Mouse (Mus musculus): Measurements from ENCODE around the gene Slc30a4. TPM values are rescaled to one million over a fixed set of nuclear protein-coding genes. Genes with fewer than 3 reads are reported as not detected.
A peak's percentile ranks its signal among the peaks of the same experiment; 100 is the strongest.

Slc30a4 gene
- polyA plus RNA-seq (2016; fragmentation: Nextera tagmentation; extraction: Ambion mirVana), result 3.7 and 7.8 TPM in 2 replicates

DNA sequence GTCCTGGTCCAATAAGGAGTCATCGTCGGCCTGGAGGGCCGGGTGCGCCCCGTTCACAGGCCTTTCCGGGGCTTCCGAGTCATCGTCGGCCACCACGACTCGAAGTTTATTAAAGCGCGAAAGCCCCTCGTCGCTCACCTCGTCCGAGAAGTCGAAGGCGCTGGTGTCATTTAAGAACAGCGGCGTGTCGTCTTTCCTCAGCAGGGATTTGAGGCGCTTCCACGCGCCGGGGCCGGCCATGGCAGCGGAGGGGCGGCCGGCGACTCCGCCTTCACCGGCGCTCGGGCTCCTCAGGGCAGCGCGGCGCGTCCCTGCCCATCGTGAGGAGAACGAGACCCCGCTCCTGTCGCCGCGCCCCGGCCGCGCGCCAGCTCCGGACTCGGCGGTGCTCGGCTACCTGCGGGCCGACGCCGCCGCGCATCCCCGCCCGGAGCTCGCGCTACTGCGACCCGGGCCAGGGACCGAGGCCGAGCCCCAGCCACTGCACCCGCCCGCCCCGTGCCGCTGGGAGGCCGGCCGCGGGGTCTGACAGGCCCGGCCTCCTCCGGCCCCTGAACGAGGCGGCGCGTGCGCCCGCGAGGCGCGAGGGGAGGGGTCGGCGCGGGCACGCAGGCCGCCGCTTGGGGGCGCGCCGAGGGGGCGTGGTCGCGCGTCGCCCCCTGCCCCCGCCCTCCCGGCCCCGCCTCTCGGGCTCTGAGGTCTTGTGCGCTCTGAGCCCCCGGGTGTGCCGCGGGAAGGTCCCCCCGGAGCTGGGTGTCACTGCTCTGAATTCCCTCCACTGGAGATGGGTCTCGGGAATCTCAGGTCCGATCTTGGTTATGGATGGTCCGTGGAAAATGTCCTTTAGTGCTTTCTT, at the start of gene Slc30a4:
Gene Slc30a4 (minus strand): TSS at position 483 of the 856 bp plus-strand sequence.
- H3K27me3 ChIP-seq (ENCODE audit: insufficient read depth, poor library complexity, severe bottlenecking), result peaks cover 23% of the 10 kb centered on the region
- WGBS, result under 1% methylated on average over 107 of the region's 111 CpGs
- H3K9me3 ChIP-seq, result no peaks in the 10 kb centered on the region
- H3K4me3 ChIP-seq, result peak within 1 kb of the TSS; percentile 75
- peak; percentile 80 for DNase-seq (ENCODE audit: low spot score)
- H3K4me1 ChIP-seq (replicated peaks), result peaks cover 18% of the 10 kb centered on the region
- H3K36me3 ChIP-seq, result no peaks in the 10 kb centered on the region
- H3K27ac ChIP-seq, result peak within 1 kb of the TSS; percentile 89

DNA sequence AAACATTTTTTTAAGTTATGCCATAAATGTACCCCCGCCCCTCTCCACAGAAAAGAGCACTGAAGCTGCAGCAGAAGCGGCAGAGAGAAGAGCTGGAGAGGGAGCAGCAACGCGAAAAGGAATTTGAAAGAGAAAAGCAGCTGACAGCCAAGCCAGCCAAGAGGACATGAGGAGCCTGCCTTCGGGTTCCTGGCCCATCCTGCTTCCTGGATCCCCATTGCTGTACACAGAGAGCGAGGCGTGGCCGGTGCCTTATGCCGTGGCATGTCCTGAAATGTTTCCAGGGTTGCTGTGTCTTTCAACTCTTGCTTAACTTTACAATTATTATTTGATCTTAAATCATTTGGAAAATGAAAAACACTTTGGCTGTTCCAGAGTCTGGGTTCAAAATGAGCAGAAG, 44.0 kb upstream of the Slc30a4 start:
- peaks cover 63% of the 10 kb centered on the region for H3K36me3 ChIP-seq
- DNase-seq (ENCODE audit: low spot score), result no peak
- no peaks in the 10 kb centered on the region for H3K4me1 ChIP-seq (replicated peaks)
- no peaks in the 10 kb centered on the region for H3K27me3 ChIP-seq (ENCODE audit: insufficient read depth, poor library complexity, severe bottlenecking)
- H3K9me3 ChIP-seq, result no peaks in the 10 kb centered on the region
- no peak overlapping the region for H3K4me3 ChIP-seq
- WGBS, result 91% methylated on average over 9 of the region's 9 CpGs
- H3K27ac ChIP-seq, result no peak overlapping the region

DNA sequence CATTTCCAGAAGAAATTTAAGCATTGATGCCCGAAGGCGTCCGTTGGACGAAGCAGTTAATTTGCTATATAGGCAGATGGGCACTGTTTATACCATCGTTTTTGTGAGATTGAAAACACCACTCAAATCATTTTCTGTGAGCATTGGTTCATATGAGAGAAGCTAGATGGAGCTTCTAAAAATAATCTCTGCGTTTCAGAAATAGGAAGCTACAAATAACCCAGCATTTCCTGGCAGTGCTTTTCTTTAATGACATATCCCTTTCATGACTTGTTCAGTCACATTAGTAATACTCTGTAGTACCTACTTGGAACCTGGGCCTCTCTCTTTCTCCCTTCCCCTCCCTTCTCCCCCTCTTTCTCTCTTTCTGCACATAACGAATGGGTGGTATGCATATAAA, 36.6 kb upstream of the Slc30a4 start:
- 40% methylated on average over 7 of the region's 7 CpGs for WGBS
- Histone ChIP-seq H3K27ac (peak overlapping the region; percentile 96), H3K4me1 (replicated peaks) (peaks cover 16% of the 10 kb centered on the region), H3K9me3 (no peaks in the 10 kb centered on the region), H3K36me3 (peaks cover 11% of the 10 kb centered on the region; the same call in 1 of the 2 replicates), H3K27me3 (ENCODE audit: insufficient read depth, poor library complexity, severe bottlenecking) (peaks cover 11% of the 10 kb centered on the region), H3K4me3 (peak overlapping the region; percentile 89)
- no peak for DNase-seq (ENCODE audit: low spot score)

DNA sequence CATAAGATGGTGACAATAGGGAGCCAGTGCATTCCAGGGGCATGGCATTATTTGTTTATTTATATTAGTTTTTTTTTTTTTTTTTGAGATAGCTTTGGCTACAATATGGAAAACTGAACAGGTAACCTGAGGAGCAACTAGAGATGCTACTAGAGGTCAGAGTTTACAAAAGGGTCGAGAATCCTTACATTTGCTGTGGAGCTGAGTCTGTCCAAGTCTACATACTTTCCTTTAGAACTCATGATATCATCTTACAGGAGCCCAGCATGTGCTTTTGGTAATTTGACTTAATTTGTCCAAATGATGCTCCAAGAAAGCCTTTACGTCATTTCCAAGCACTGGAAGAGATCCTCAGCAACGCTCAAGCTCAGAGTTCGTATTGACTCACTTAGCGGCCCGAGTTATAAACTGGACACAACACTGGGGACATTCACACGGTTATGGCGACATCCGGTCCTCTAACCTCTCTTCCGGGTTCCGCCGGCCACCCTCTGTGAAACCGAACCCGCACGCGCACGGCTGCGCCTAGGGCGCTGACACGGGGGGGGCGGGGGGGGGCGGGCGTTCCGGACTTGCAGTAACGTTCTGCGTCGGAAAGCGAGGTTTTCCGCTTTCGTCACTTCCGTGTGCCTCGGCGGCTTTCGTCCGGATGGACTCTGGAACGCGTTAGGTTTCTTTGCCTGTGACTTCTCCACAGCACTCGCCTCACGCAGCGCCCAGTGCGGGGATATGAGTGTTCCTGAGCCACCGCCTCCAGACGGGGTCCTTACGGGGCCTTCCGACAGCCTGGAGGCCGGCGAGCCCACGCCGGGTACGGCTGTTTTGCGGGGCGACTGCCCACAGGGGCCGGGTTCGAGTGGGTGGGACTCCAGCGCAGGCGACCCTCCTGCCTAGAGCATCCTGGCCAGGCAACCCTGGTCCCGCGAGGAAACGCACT, 35.7 kb upstream of the Slc30a4 start, which contains the start of gene Bloc1s6:
Gene Bloc1s6 (plus strand): TSS at position 610 of the 937 bp plus-strand sequence.
- peak; percentile 94 for DNase-seq (ENCODE audit: low spot score)
- no peaks in the 10 kb centered on the region for H3K9me3 ChIP-seq
- H3K27me3 ChIP-seq (ENCODE audit: insufficient read depth, poor library complexity, severe bottlenecking), result peaks cover 11% of the 10 kb centered on the region
- H3K27ac ChIP-seq, result peak within 1 kb of the TSS; percentile 96
- under 1% methylated on average over 53 of the region's 59 CpGs for WGBS
- H3K36me3 ChIP-seq, result peaks cover 5% of the 10 kb centered on the region; the same call in 1 of the 2 replicates
- peaks cover 16% of the 10 kb centered on the region for H3K4me1 ChIP-seq (replicated peaks)
- peak within 1 kb of the TSS; percentile 89 for H3K4me3 ChIP-seq

DNA sequence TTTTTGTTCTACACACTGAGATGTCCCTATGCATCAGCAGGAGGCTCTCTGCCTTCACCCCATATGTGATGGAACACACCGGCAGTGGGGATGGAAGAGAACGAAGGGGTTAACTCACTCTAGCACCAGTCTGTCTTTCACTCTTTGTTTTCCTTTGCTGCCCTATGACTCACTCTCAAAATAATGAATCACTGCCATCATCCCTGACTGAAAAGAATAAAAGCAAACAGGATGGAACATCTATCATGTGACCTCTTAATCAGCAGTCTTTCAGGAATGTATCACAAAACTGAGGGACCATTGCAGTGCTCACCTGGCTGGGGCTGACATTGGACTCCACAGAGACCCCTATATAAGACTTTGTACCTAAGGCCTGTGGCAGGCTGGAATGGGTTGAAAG, 29.0 kb upstream of the Slc30a4 start:
- Histone ChIP-seq H3K27me3 (ENCODE audit: insufficient read depth, poor library complexity, severe bottlenecking) (peaks cover 15% of the 10 kb centered on the region), H3K36me3 (no peaks in the 10 kb centered on the region), H3K4me1 (replicated peaks) (no peaks in the 10 kb centered on the region), H3K9me3 (no peaks in the 10 kb centered on the region), H3K27ac (no peak overlapping the region), H3K4me3 (no peak overlapping the region)
- DNase-seq (ENCODE audit: low spot score), result no peak
- WGBS, result 50% methylated on average over 2 of the region's 2 CpGs

DNA sequence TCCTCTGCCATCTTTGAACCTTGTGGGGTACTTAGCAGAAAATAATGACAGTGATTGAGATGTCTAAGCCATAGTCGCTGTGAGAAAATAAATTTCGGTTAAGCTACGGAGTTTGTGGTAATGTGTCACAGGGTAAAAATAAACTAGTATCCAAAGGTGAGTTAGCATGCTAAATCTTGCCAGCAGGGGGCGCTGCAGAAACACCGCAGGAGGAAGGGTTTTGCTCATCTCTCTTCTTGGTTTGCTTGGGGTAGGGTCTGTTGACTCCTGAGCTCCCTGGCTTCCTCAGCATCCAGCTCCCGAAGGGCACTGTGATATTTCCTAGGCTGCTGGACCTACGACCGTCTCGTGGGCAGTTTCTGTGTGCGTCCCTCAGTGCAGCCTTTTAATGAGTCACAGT, 23.1 kb upstream of the Slc30a4 start:
- Histone ChIP-seq H3K4me3 (no peak overlapping the region), H3K4me1 (replicated peaks) (no peaks in the 10 kb centered on the region), H3K9me3 (no peaks in the 10 kb centered on the region), H3K36me3 (no peaks in the 10 kb centered on the region), H3K27me3 (ENCODE audit: insufficient read depth, poor library complexity, severe bottlenecking) (peaks cover 3% of the 10 kb centered on the region; the same call in 1 of the 2 replicates), H3K27ac (no peak overlapping the region)
- DNase-seq (ENCODE audit: low spot score), result peak; percentile 22
- whole genome bisulfite sequencing, result 57% methylated on average over 10 of the region's 10 CpGs

DNA sequence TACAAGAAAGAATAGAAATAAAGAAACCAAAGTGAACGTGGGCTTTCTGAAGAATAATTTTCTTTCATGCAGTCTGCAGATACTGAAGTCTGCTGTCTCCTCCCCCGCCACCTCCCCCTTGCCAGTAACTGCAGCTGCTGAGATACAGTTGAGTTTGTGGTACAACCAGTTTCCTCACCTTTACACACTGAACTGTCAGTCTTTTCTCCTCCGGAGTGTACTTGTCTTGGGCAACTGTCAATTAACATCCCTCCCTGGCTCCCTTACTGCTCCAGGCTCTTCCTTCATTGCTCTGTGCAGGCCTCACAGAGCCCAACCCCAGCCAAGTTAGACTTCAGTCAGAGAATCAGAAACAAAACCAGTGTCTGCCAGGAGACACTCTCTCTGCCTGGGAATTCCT, 18.1 kb upstream of the Slc30a4 start:
- Histone ChIP-seq H3K27me3 (ENCODE audit: insufficient read depth, poor library complexity, severe bottlenecking) (no peaks in the 10 kb centered on the region), H3K9me3 (no peaks in the 10 kb centered on the region), H3K4me3 (no peak overlapping the region), H3K4me1 (replicated peaks) (no peaks in the 10 kb centered on the region), H3K36me3 (no peaks in the 10 kb centered on the region), H3K27ac (no peak overlapping the region)
- DNase-seq (ENCODE audit: low spot score), result no peak
- WGBS, result 82% methylated on average over 3 of the region's 3 CpGs

DNA sequence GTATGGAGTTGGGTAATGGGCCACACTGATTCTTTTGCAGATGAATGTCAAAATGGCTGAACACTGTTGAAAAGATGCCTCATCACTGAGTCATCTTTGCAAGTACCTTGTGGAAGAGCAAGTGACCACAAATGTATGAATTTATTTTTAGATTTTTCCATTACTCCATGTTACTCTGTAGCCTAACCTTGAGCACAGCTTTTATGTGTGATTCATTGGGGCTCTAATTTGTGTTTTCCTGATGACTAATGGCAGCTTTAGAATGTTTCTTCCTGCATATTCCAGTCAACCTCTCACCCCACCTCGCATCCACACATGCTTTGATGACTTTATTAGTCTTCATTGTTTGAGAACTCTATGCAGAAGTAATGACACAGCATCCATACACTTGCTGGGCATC, 16.8 kb upstream of the Slc30a4 start:
- Histone ChIP-seq H3K27ac (no peak overlapping the region), H3K9me3 (no peaks in the 10 kb centered on the region), H3K36me3 (no peaks in the 10 kb centered on the region), H3K4me3 (no peak overlapping the region), H3K27me3 (ENCODE audit: insufficient read depth, poor library complexity, severe bottlenecking) (no peaks in the 10 kb centered on the region), H3K4me1 (replicated peaks) (no peaks in the 10 kb centered on the region)
- 73% methylated on average over 1 of the region's 1 CpGs for WGBS
- no peak for DNase-seq (ENCODE audit: low spot score)

DNA sequence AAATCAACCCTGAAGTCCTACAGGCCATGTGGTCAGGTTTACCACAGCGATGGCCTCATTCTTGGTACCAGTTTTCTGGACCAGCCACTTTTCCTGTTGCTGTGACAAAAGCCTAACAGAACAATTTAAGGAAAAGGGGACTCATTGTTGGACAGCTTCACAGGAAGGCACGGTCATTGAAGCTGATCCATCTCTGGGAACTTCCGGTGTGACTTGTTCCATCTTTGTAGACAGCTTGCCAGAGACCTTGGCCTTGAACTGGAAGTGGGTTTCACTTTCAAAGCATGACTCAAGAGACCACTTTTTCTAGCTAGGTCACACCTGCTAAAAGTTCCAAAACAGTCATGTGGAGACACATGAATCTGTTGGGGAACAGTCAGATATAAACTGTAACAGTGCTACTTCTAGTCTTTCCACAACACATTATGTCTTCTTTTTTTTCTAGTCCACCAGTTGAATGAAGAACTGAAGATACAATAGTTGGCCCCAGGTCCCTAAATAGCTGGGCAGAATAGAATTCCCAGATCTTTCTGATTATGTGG, 13.9 kb upstream of the Slc30a4 start:
- no peak overlapping the region for H3K27ac ChIP-seq
- no peaks in the 10 kb centered on the region for H3K27me3 ChIP-seq (ENCODE audit: insufficient read depth, poor library complexity, severe bottlenecking)
- H3K36me3 ChIP-seq, result no peaks in the 10 kb centered on the region
- no peak overlapping the region for H3K4me3 ChIP-seq
- whole genome bisulfite sequencing, result 85% methylated on average over 3 of the region's 3 CpGs
- H3K4me1 ChIP-seq (replicated peaks), result no peaks in the 10 kb centered on the region
- no peak for DNase-seq (ENCODE audit: low spot score)
- H3K9me3 ChIP-seq, result no peaks in the 10 kb centered on the region

DNA sequence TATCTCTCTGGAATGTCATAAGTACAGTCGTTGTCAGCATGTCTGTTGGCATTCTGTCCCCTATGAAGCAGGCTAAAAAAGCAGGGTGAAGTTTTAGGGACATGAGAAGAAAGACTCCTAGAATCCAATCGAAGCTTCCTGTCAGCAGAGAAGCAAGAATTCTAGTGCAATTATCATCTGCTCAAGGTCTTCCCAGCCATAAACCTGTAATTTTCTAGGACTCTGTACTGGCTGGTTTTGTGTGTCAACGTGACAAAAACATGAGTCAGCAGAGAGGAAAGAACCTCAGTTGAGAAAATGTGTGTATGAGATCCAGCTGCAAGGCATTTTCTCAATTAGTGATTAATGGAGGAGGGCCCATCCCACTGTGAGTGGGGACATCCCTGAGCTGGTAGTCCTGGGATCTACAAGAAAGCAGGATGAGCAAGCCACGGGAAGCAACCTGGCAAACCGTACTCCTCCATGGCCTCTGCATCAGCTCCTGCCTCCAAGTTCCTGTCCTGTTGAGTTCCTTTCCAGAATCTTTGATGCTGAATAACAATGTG, 12.8 kb upstream of the Slc30a4 start:
- Histone ChIP-seq H3K36me3 (no peaks in the 10 kb centered on the region), H3K27ac (no peak overlapping the region), H3K9me3 (no peaks in the 10 kb centered on the region), H3K27me3 (ENCODE audit: insufficient read depth, poor library complexity, severe bottlenecking) (no peaks in the 10 kb centered on the region), H3K4me3 (no peak overlapping the region), H3K4me1 (replicated peaks) (no peaks in the 10 kb centered on the region)
- no peak for DNase-seq (ENCODE audit: low spot score)
- 80% methylated on average over 5 of the region's 5 CpGs for WGBS

DNA sequence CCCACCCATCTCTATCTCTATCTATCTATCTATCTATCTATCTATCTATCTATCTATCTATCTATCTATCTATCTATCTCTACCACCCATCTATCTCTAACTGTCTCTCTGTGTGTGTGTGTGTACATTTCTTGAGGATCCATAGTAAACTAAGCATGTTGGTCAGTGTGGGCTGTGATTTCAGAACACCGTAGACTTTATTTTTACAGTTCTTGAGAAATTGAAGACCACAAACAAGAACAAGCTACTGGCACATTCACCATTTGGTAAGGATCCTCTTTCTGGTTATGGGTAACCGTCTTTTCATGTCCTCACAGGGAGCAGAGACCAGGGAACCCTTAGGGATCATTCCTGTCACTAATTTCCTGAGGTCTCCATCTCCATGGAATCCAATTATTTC, 10.4 kb upstream of the Slc30a4 start:
- DNase-seq (ENCODE audit: low spot score), result no peak
- no peaks in the 10 kb centered on the region for H3K36me3 ChIP-seq
- no peaks in the 10 kb centered on the region for H3K9me3 ChIP-seq
- WGBS, result 86% methylated on average over 2 of the region's 2 CpGs
- H3K27ac ChIP-seq, result no peak overlapping the region
- no peaks in the 10 kb centered on the region for H3K27me3 ChIP-seq (ENCODE audit: insufficient read depth, poor library complexity, severe bottlenecking)
- H3K4me1 ChIP-seq (replicated peaks), result 0 out of 2 replicates have a peak, but pooled peaks cover 4% of the 10 kb centered on the region
- no peak overlapping the region for H3K4me3 ChIP-seq

DNA sequence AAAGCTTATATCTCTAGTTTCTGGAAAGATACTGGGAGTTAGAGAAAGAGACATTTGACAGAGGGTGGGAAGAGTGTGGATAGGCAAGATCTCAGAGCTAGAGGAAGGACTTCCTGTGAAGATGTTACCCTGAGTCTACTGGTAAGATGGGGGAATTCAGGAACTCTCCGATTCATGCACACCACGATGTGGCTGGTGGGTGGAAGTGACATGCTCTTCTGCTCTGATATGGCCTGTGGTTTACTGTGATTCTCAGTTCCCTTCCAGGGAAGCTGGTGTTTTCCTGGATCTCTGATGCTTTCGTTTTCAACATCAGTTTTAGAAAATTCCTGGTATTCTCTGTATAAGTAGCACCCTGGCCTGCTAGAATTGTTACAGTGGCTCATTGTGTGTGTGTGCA, 9.4 kb upstream of the Slc30a4 start:
- no peak for DNase-seq (ENCODE audit: low spot score)
- Histone ChIP-seq H3K9me3 (no peaks in the 10 kb centered on the region), H3K36me3 (no peaks in the 10 kb centered on the region), H3K27ac (no peak overlapping the region), H3K4me3 (no peak overlapping the region), H3K4me1 (replicated peaks) (0 out of 2 replicates have a peak, but pooled peaks cover 4% of the 10 kb centered on the region), H3K27me3 (ENCODE audit: insufficient read depth, poor library complexity, severe bottlenecking) (no peaks in the 10 kb centered on the region)
- 82% methylated on average over 3 of the region's 3 CpGs for WGBS
